Mouse (Mus musculus) liver, postnatal 0 days (tissue): ENCODE measurements around the gene Srbd1.

Source experiments
- CTCF ChIP-seq: sonication (generic); IDR thresholded peaks from 2 replicates; pipeline ENCODE4 v1.5.1; 2016; ENCODE audit warnings: antibody characterized with exemption, low read depth
- EP300 ChIP-seq: IDR thresholded peaks from 2 replicates; pipeline ENCODE4 v1.6.1; 2016; ENCODE audit warnings: antibody characterized with exemption, low read depth, mild to moderate bottlenecking

- TF ChIP-seq CTCF (no peak), EP300 (no peak)
Measured at GRCm38 (mm10) chr17:85986181-85986580, 158.8 kb downstream of the Srbd1 start.
